Mouse (Mus musculus) CH12.LX (cell line): ENCODE data around the gene Tmbim4.

ENCODE experiments used
- BHLHE40 ChIP-seq: IDR thresholded peaks from 2 replicates; pipeline ENCODE4 v1.6.1; 2011; ENCODE audit warnings: mild to moderate bottlenecking, low read depth, low read length, improper control_type of control experiment
- CHD2 ChIP-seq: IDR thresholded peaks from 2 replicates; pipeline ENCODE4 v1.6.1; 2011; ENCODE audit warnings: low read length, improper control_type of control experiment
- CTCF ChIP-seq, 2 experiments: IDR thresholded peaks in 1 of 2; conservative IDR thresholded peaks in 1 of 2; 2 replicates each; pipeline ENCODE4 v1.5.1; 2011 to 2012; ENCODE audit warnings: low read depth in 2 of 2, low read length in 2 of 2, improper control_type of control experiment in 1 of 2, inconsistent platforms in 1 of 2, mild to moderate bottlenecking in 1 of 2, moderate library complexity in 1 of 2
- EP300 ChIP-seq: IDR thresholded peaks from 2 replicates; pipeline ENCODE4 v1.6.1; 2011; ENCODE audit warnings: low read length, improper control_type of control experiment
- MAZ ChIP-seq: IDR thresholded peaks from 2 replicates; pipeline ENCODE4 v1.6.1; 2012; ENCODE audit warnings: low read depth, mild to moderate bottlenecking, inconsistent platforms, low read length, improper control_type of control experiment, moderate library complexity
- MYC ChIP-seq: IDR thresholded peaks from 2 replicates; pipeline ENCODE4 v1.6.1; 2011; ENCODE audit warnings: low read depth, mild to moderate bottlenecking, improper control_type of control experiment, low read length

GRCm38 (mm10) chr10:120245681-120246080, 44.3 kb downstream of the Tmbim4 start:
- TF ChIP-seq MYC (no peak), MAZ (no peak), CHD2 (no peak), EP300 (no peak), BHLHE40 (no peak), CTCF (conservative IDR thresholded peaks at IDR 0.05 in 1 of 2, IDR thresholded peaks at IDR 0.05 in 1 of 2; ENCODE audit: low read depth in 2 of 2, low read length in 2 of 2) (no peak)
